Mouse (Mus musculus): ENCODE measurements around the gene Rusc1. TPM values are rescaled to one million over a fixed set of nuclear protein-coding genes. Genes with fewer than 3 reads are reported as not detected.
A peak's percentile ranks its signal among the peaks of the same experiment; 100 is the strongest.

Rusc1 gene
- 21.6 and 30.2 TPM in 2 replicates for total RNA-seq (2021)
- long read RNA-seq, partial matches to known transcripts = 18 of 24 reads
- long read RNA-seq, other reads (novel, unspliced or antisense) = 0 of 24 reads

- peak; percentile 88 for DNase-seq
These were observed at the start of gene Rusc1 for GRCm38 (mm10) chr3:89093175-89093574. TSS of gene Rusc1 (minus strand) at chr3:89093311.

- DNase-seq = no peak
These were observed 43.3 kb upstream of the Rusc1 start for GRCm38 (mm10) chr3:89136365-89136764.

GRCm38 (mm10) chr3:89135958-89136357 is 42.8 kb upstream of the Rusc1 start, which contains the start of gene Pklr:
TSS of gene Pklr (plus strand) at chr3:89136142.
- no peak for DNase-seq

GRCm38 (mm10) chr3:89133752-89134151 is 40.6 kb upstream of the Rusc1 start:
- no peak for DNase-seq

GRCm38 (mm10) chr3:89133063-89133450 is 39.9 kb upstream of the Rusc1 start:
- DNase-seq = no peak

- DNase-seq = peak; percentile 64
These were observed 39.4 kb upstream of the Rusc1 start for GRCm38 (mm10) chr3:89132285-89133062.

GRCm38 (mm10) chr3:89131816-89132215 is 38.7 kb upstream of the Rusc1 start:
- no peak for DNase-seq

GRCm38 (mm10) chr3:89129908-89130307 is 36.8 kb upstream of the Rusc1 start:
- DNase-seq = no peak

GRCm38 (mm10) chr3:89125981-89126380 is 32.9 kb upstream of the Rusc1 start:
- DNase-seq = no peak

GRCm38 (mm10) chr3:89124241-89124640 is 31.1 kb upstream of the Rusc1 start:
- peak; percentile 70 for DNase-seq

- DNase-seq = peak; percentile 41
These were observed 30.2 kb upstream of the Rusc1 start for GRCm38 (mm10) chr3:89123313-89123712.

- no peak for DNase-seq
These were observed 22.4 kb upstream of the Rusc1 start for GRCm38 (mm10) chr3:89115522-89115921.

GRCm38 (mm10) chr3:89113058-89113457 is 19.9 kb upstream of the Rusc1 start:
- DNase-seq = no peak

GRCm38 (mm10) chr3:89108146-89108545 is 15.0 kb upstream of the Rusc1 start:
- DNase-seq = no peak

- DNase-seq = no peak
These were observed 14.4 kb upstream of the Rusc1 start for GRCm38 (mm10) chr3:89107545-89107944.

- DNase-seq = no peak
These were observed 13.8 kb upstream of the Rusc1 start for GRCm38 (mm10) chr3:89106881-89107280.

- DNase-seq = no peak
These were observed 10.1 kb upstream of the Rusc1 start for GRCm38 (mm10) chr3:89103291-89103595.

GRCm38 (mm10) chr3:89102495-89103290 is 9.6 kb upstream of the Rusc1 start:
- DNase-seq = no peak

- DNase-seq = peak; percentile 91
These were observed 8.8 kb upstream of the Rusc1 start, which contains the start of gene Fdps for GRCm38 (mm10) chr3:89101812-89102494. TSS of gene Fdps (minus strand) at chr3:89101959.

- DNase-seq = no peak
These were observed 8.3 kb upstream of the Rusc1 start for GRCm38 (mm10) chr3:89101459-89101811.

- no peak for DNase-seq
These were observed 7.7 kb upstream of the Rusc1 start, which contains the start of gene Gm43738 for GRCm38 (mm10) chr3:89100811-89101210. TSS of gene Gm43738 (minus strand) at chr3:89101099.

GRCm38 (mm10) chr3:89094021-89094420 is 910 bp upstream of the Rusc1 start:
- DNase-seq = no peak
